Mouse (Mus musculus): ENCODE measurements at regions not wholly inside any gene's neighbourhood (a gene's known extent, or its start where the extent isn't known, plus 50 kb on each side); places are given as distances from the start of the nearest gene placed in this dataset.

DNA sequence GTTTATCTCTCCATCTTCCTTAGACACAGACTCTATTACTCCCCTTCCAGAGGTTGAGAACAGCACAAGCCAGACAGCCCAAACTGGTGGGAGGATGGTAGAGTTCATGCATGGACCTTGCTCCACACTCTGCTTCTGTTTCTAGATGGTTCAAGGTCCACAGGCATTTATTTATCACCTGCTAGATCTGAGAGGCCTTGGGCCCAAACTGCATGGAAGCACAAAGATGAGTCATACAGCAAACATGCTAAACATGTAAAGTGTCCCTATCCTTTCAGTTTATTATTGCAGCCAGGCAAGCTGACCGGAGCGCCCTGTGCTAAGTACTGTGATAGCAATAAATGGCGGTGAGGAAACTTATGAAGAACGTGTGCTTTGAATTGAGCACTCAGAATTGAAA is 98.4 kb downstream of the Cmpk2 start:
- TF ChIP-seq E2F4 (IDR thresholded peaks at IDR 0.05; ENCODE audit: insufficient replicate concordance, low read depth, low read length), result no peak
- TF ChIP-seq ZNF384 (IDR thresholded peaks at IDR 0.05; ENCODE audit: low read depth, low read length), result no peak
- no peak for TF ChIP-seq USF1 (IDR thresholded peaks at IDR 0.05; ENCODE audit: low read depth, low read length)
- TF ChIP-seq JUND (conservative IDR thresholded peaks at IDR 0.05; ENCODE audit: low read depth, low read length), result no peak
- TF ChIP-seq CTCF (conservative IDR thresholded peaks at IDR 0.05 in 1 of 2, IDR thresholded peaks at IDR 0.05 in 1 of 2; ENCODE audit: low read depth in 2 of 2, low read length in 2 of 2), result no peak
- no peak for TF ChIP-seq EP300 (IDR thresholded peaks at IDR 0.05; ENCODE audit: low read length)
- no peak for TF ChIP-seq POLR2A (IDR thresholded peaks at IDR 0.05; ENCODE audit: low read depth, low read length)
